Mouse (Mus musculus): ENCODE data around the gene Abcg5.

GRCm38 (mm10) chr17:84667848-84668247 lies 15.0 kb downstream of the Abcg5 start:
- TF ChIP-seq MXI1 (IDR thresholded peaks at IDR 0.05; ENCODE audit: low read depth, low read length): no peak
- no peak for TF ChIP-seq EP300 (IDR thresholded peaks at IDR 0.05; ENCODE audit: low read depth in 1 of 2, low read length in 2 of 2)
- TF ChIP-seq NRF1 (IDR thresholded peaks at IDR 0.05; ENCODE audit: insufficient read depth, low read depth, low read length, poor library complexity, severe bottlenecking): no peak
- TF ChIP-seq USF1 (IDR thresholded peaks at IDR 0.05; ENCODE audit: low read depth, low read length): no peak
- no peak for TF ChIP-seq CTCF (IDR thresholded peaks at IDR 0.05 in 2 of 3, conservative IDR thresholded peaks at IDR 0.05 in 1 of 3; ENCODE audit: control insufficient read depth in 1 of 3, insufficient read depth in 1 of 3, low read depth in 2 of 3, low read length in 3 of 3, poor library complexity in 1 of 3, severe bottlenecking in 1 of 3)
- no peak for TF ChIP-seq SIN3A (IDR thresholded peaks at IDR 0.05; ENCODE audit: low read length)
- TF ChIP-seq ZC3H11A (IDR thresholded peaks at IDR 0.05; ENCODE audit: low read depth, low read length): no peak

All from MEL (cell line).